ENCODE assay signal across 9 mouse cellular contexts in genomic region chr8:13493011-13493410, GRCm38 (mm10). TPM values are rescaled to one million over a fixed set of nuclear protein-coding genes. Genes with fewer than 3 reads are reported as not detected.
A peak's percentile ranks its signal among the peaks of the same experiment; 100 is the strongest.
DNase-seq lines count a peak whose midpoint lies in the region; ATAC-seq and TF ChIP-seq lines count a peak whose summit lies in the region.
"Had no signal": no experiment of that assay in that cellular context is flagged by ENCODE, and none has a peak within 500 bp of the region (broad histone marks: within the 10 kb centered on the region; RNA-seq: fewer than 3 reads in every experiment).

No protein-coding gene starts in this region.

- TF ChIP-seq CTCF in lung, embryonic 14.5 days (IDR thresholded peaks at IDR 0.05; ENCODE audit: low read depth): no peak

- no peak for ATAC-seq in neural tube, embryonic 12.5 days (ENCODE audit: low FRiP score, low read depth)
- ATAC-seq in hindbrain, embryonic 13.5 days (ENCODE audit: low FRiP score): no peak
- no peak; the same call in 1 of the 2 replicates for ATAC-seq in lung, embryonic 14.5 days (ENCODE audit: insufficient read depth)
- ATAC-seq in CD4-positive, CD25-positive, alpha-beta regulatory T cell, adult 4 months: no peak

- DNase-seq in neural tube, embryonic 10.5 days (ENCODE audit: extremely low spot score, low spot score): no peak
- DNase-seq in gastrocnemius, adult 8-10 months (ENCODE audit: low spot score in 2 of 2): peak; percentile 67 to 74
- DNase-seq in lung, embryonic 14.5 days: no peak
- DNase-seq in testis, postnatal 10 days (ENCODE audit: low spot score): peak; percentile 65
- no peak for DNase-seq in embryo, embryonic 10 days (ENCODE audit: low spot score)

- 57% methylated on average over 11 of the region's 11 CpGs for WGBS in neural tube, embryonic 12.5 days
- WGBS in hindbrain, embryonic 13.5 days: 51% methylated on average over 11 of the region's 11 CpGs
- WGBS in lung, embryonic 14.5 days: 49% methylated on average over 11 of the region's 11 CpGs

- H3K4me2 ChIP-seq in neural tube, embryonic 12.5 days (replicated peaks): peak overlapping the region; percentile 88; the same call in 1 of the 2 replicates
- H3K4me2 ChIP-seq in hindbrain, embryonic 13.5 days: peak overlapping the region; percentile 76
- H3K4me2 ChIP-seq in lung, embryonic 14.5 days: peak overlapping the region; percentile 89; the same call in 1 of the 2 replicates

- no peaks in the 10 kb centered on the region for H3K36me3 ChIP-seq in neural tube, embryonic 12.5 days
- H3K36me3 ChIP-seq in hindbrain, embryonic 13.5 days: no peaks in the 10 kb centered on the region
- H3K36me3 ChIP-seq in lung, embryonic 14.5 days (ENCODE audit: insufficient read depth): no peaks in the 10 kb centered on the region

- H3K27me3 ChIP-seq in neural tube, embryonic 12.5 days (replicated peaks): peaks cover 38% of the 10 kb centered on the region
- H3K27me3 ChIP-seq in hindbrain, embryonic 13.5 days: peaks cover 45% of the 10 kb centered on the region
- H3K27me3 ChIP-seq in lung, embryonic 14.5 days (ENCODE audit: insufficient read depth, low read length): peaks cover 17% of the 10 kb centered on the region

- H3K4me3 ChIP-seq in neural tube, embryonic 12.5 days: no peak overlapping the region
- H3K4me3 ChIP-seq in hindbrain, embryonic 13.5 days: no peak overlapping the region
- no peak overlapping the region for H3K4me3 ChIP-seq in lung, embryonic 14.5 days (ENCODE audit: low read depth, low read length)
- H3K4me3 ChIP-seq: myocyte had no signal

- no peak overlapping the region for H3K9ac ChIP-seq in neural tube, embryonic 12.5 days
- no peak overlapping the region for H3K9ac ChIP-seq in hindbrain, embryonic 13.5 days
- no peak overlapping the region for H3K9ac ChIP-seq in lung, embryonic 14.5 days

- no peak overlapping the region for H3K27ac ChIP-seq in neural tube, embryonic 12.5 days
- no peak overlapping the region for H3K27ac ChIP-seq in hindbrain, embryonic 13.5 days
- H3K27ac ChIP-seq in lung, embryonic 14.5 days (ENCODE audit: low read depth): no peak overlapping the region

- no peaks in the 10 kb centered on the region for H3K9me3 ChIP-seq in neural tube, embryonic 12.5 days
- H3K9me3 ChIP-seq in hindbrain, embryonic 13.5 days: no peaks in the 10 kb centered on the region
- H3K9me3 ChIP-seq in lung, embryonic 14.5 days (ENCODE audit: low read depth, low read length): no peaks in the 10 kb centered on the region

- peaks cover 11% of the 10 kb centered on the region for H3K4me1 ChIP-seq in neural tube, embryonic 12.5 days
- H3K4me1 ChIP-seq in hindbrain, embryonic 13.5 days (replicated peaks): peaks cover 40% of the 10 kb centered on the region
- H3K4me1 ChIP-seq in lung, embryonic 14.5 days (ENCODE audit: insufficient read depth): peaks cover 8% of the 10 kb centered on the region; the same call in 1 of the 2 replicates

RNA-seq across cellular contexts. Expression of gene Gas6, which starts 1.3 kb away (rescaled TPM):
- polyA plus RNA-seq in neural tube, embryonic 12.5 days (2016; fragmentation: Nextera tagmentation; extraction: Ambion mirVana): 15.0 and 18.4 TPM in 2 replicates
- 100 to 1,000 TPM in 1 of 4 experiments, 10 to 100 TPM in 3; 62.5 to 101 (median 75.1) TPM for total RNA-seq in gastrocnemius, adult 8-10 months (2022)
- 23.5 and 25.8 TPM in 2 replicates for polyA plus RNA-seq in hindbrain, embryonic 13.5 days (2015; fragmentation: Nextera tagmentation; extraction: Ambion mirVana)
- polyA plus RNA-seq in lung, embryonic 14.5 days (2014; fragmentation: Nextera tagmentation; extraction: Ambion mirVana): 43.5 and 47.1 TPM in 2 replicates
- not detected for polyA plus RNA-seq in CD4-positive, CD25-positive, alpha-beta regulatory T cell, adult 4 months (2017; shearing (Covaris generic))

RNA-seq across cellular contexts. Expression of gene Tmem255b, which starts 58.0 kb away (rescaled TPM):
- polyA plus RNA-seq in neural tube, embryonic 12.5 days (2016; fragmentation: Nextera tagmentation; extraction: Ambion mirVana): 0.22 and 0.27 TPM in 2 replicates
- 1 to 10 TPM; 1.3 to 2.5 (median 2.2) TPM for total RNA-seq in gastrocnemius, adult 8-10 months (2022)
- polyA plus RNA-seq in hindbrain, embryonic 13.5 days (2015; fragmentation: Nextera tagmentation; extraction: Ambion mirVana): 0.39 and 0.62 TPM in 2 replicates
- 0.59 and 0.95 TPM in 2 replicates for polyA plus RNA-seq in lung, embryonic 14.5 days (2014; fragmentation: Nextera tagmentation; extraction: Ambion mirVana)
- not detected for polyA plus RNA-seq in CD4-positive, CD25-positive, alpha-beta regulatory T cell, adult 4 months (2017; shearing (Covaris generic))
- polyA plus RNA-seq: myocyte had no signal

Comparison
In these comparisons a context has a peak if more than half of its experiments do, and no peak if none do; other contexts are left out.
1. DNase-seq: peak in gastrocnemius, adult 8-10 months (2 of 2) and testis, postnatal 10 days (single experiment); none in neural tube, embryonic 10.5 days (single experiment), lung, embryonic 14.5 days (single experiment) and embryo, embryonic 10 days (single experiment).
2. RNA of gene Gas6, which starts 1.3 kb away (polyA plus RNA-seq): 43.5 to 47.1 TPM in lung, embryonic 14.5 days, 23.5 to 25.8 TPM in hindbrain, embryonic 13.5 days and 15.0 to 18.4 TPM in neural tube, embryonic 12.5 days; not detected in CD4-positive, CD25-positive, alpha-beta regulatory T cell, adult 4 months; every median in the first group is over 10 times any median in the second.
3. Peak in every context shown above with its lines, with median percentiles within 50 percentile points of each other: H3K4me2 ChIP-seq.